Mouse (Mus musculus): ENCODE measurements at regions not wholly inside any gene's neighbourhood (a gene's known extent, or its start where the extent isn't known, plus 50 kb on each side); places are given as distances from the start of the nearest gene placed in this dataset.

- Histone ChIP-seq H3K4me1 (ENCODE audit: control insufficient read depth, insufficient read depth, low read length) (no peaks in the 10 kb centered on the region), H3K27me3 (ENCODE audit: control insufficient read depth, insufficient read depth, low read length) (no peaks in the 10 kb centered on the region), H3K27ac (ENCODE audit: insufficient read depth, low read length) (no peak overlapping the region), H3K4me3 (replicated peaks; ENCODE audit: insufficient read depth, low read depth, low read length) (no peak overlapping the region)
- DNase-seq = no peak
- no peak for TF ChIP-seq CTCF (IDR thresholded peaks at IDR 0.05; ENCODE audit: borderline replicate concordance, insufficient read depth, low read depth, low read length)
- TF ChIP-seq POLR2A (IDR thresholded peaks at IDR 0.05; ENCODE audit: borderline replicate concordance, insufficient read depth, low read length) = no peak
- WGBS = 20% methylated on average over 9 of the region's 9 CpGs
These were observed 1372.9 kb upstream of the Tenm4 start for GRCm38 (mm10) chr7:94798101-94798500.

GRCm38 (mm10) chr7:94841197-94841596 is 1329.8 kb upstream of the Tenm4 start:
- DNase-seq = no peak

GRCm38 (mm10) chr7:94851360-94851759 is 1319.7 kb upstream of the Tenm4 start:
- H3K4me3 ChIP-seq (replicated peaks; ENCODE audit: insufficient read depth, low read depth, low read length) = no peak overlapping the region
- no peaks in the 10 kb centered on the region for H3K4me1 ChIP-seq (ENCODE audit: control insufficient read depth, insufficient read depth, low read length)
- no peak for DNase-seq
- 92% methylated on average over 13 of the region's 13 CpGs for WGBS
- TF ChIP-seq POLR2A (IDR thresholded peaks at IDR 0.05; ENCODE audit: borderline replicate concordance, insufficient read depth, low read length) = no peak
- TF ChIP-seq CTCF (IDR thresholded peaks at IDR 0.05; ENCODE audit: borderline replicate concordance, insufficient read depth, low read depth, low read length) = no peak
- H3K27me3 ChIP-seq (ENCODE audit: control insufficient read depth, insufficient read depth, low read length) = no peaks in the 10 kb centered on the region
- no peak overlapping the region for H3K27ac ChIP-seq (ENCODE audit: insufficient read depth, low read length)

More at GRCm38 (mm10) chr7:94841197-94841596, 1329.8 kb upstream of the Tenm4 start:
- no peaks in the 10 kb centered on the region for H3K27me3 ChIP-seq (ENCODE audit: control insufficient read depth, insufficient read depth, low read length)
- H3K4me3 ChIP-seq (replicated peaks; ENCODE audit: insufficient read depth, low read depth, low read length) = no peak overlapping the region
- no peak overlapping the region for H3K27ac ChIP-seq (ENCODE audit: insufficient read depth, low read length)
- WGBS = 90% methylated on average over 4 of the region's 4 CpGs
- no peaks in the 10 kb centered on the region for H3K4me1 ChIP-seq (ENCODE audit: control insufficient read depth, insufficient read depth, low read length)
- TF ChIP-seq POLR2A (IDR thresholded peaks at IDR 0.05; ENCODE audit: borderline replicate concordance, insufficient read depth, low read length) (no peak), CTCF (IDR thresholded peaks at IDR 0.05; ENCODE audit: borderline replicate concordance, insufficient read depth, low read depth, low read length) (no peak)

GRCm38 (mm10) chr7:94856636-94857035 is 1314.4 kb upstream of the Tenm4 start:
- H3K27ac ChIP-seq (ENCODE audit: insufficient read depth, low read length) = no peak overlapping the region
- no peak for TF ChIP-seq CTCF (IDR thresholded peaks at IDR 0.05; ENCODE audit: borderline replicate concordance, insufficient read depth, low read depth, low read length)
- TF ChIP-seq POLR2A (IDR thresholded peaks at IDR 0.05; ENCODE audit: borderline replicate concordance, insufficient read depth, low read length) = no peak
- peak in 1 of 2 experiments; percentile 6 for DNase-seq
- no peaks in the 10 kb centered on the region for H3K27me3 ChIP-seq (ENCODE audit: control insufficient read depth, insufficient read depth, low read length)
- 18% methylated on average over 2 of the region's 2 CpGs for WGBS
- H3K4me1 ChIP-seq (ENCODE audit: control insufficient read depth, insufficient read depth, low read length) = no peaks in the 10 kb centered on the region
- H3K4me3 ChIP-seq (replicated peaks; ENCODE audit: insufficient read depth, low read depth, low read length) = no peak overlapping the region

- H3K27me3 ChIP-seq (ENCODE audit: control insufficient read depth, insufficient read depth, low read length) = no peaks in the 10 kb centered on the region
- TF ChIP-seq CTCF (IDR thresholded peaks at IDR 0.05; ENCODE audit: borderline replicate concordance, insufficient read depth, low read depth, low read length) = no peak
- TF ChIP-seq POLR2A (IDR thresholded peaks at IDR 0.05; ENCODE audit: borderline replicate concordance, insufficient read depth, low read length) = no peak
- no peak for DNase-seq
- no peak overlapping the region for H3K27ac ChIP-seq (ENCODE audit: insufficient read depth, low read length)
- 49% methylated on average over 2 of the region's 2 CpGs for WGBS
- no peak overlapping the region for H3K4me3 ChIP-seq (replicated peaks; ENCODE audit: insufficient read depth, low read depth, low read length)
- no peaks in the 10 kb centered on the region for H3K4me1 ChIP-seq (ENCODE audit: control insufficient read depth, insufficient read depth, low read length)
These were observed 1280.2 kb upstream of the Tenm4 start for GRCm38 (mm10) chr7:94890711-94891430.

GRCm38 (mm10) chr7:94898088-94898487 is 1273.0 kb upstream of the Tenm4 start:
- no peak overlapping the region for H3K4me3 ChIP-seq (replicated peaks; ENCODE audit: insufficient read depth, low read depth, low read length)
- no peaks in the 10 kb centered on the region for H3K4me1 ChIP-seq (ENCODE audit: control insufficient read depth, insufficient read depth, low read length)
- 10% methylated on average over 3 of the region's 3 CpGs for WGBS
- TF ChIP-seq POLR2A (IDR thresholded peaks at IDR 0.05; ENCODE audit: borderline replicate concordance, insufficient read depth, low read length) (no peak), CTCF (IDR thresholded peaks at IDR 0.05; ENCODE audit: borderline replicate concordance, insufficient read depth, low read depth, low read length) (no peak)
- H3K27me3 ChIP-seq (ENCODE audit: control insufficient read depth, insufficient read depth, low read length) = no peaks in the 10 kb centered on the region
- no peak for DNase-seq
- no peak overlapping the region for H3K27ac ChIP-seq (ENCODE audit: insufficient read depth, low read length)

- TF ChIP-seq CTCF (IDR thresholded peaks at IDR 0.05; ENCODE audit: borderline replicate concordance, insufficient read depth, low read depth, low read length) = no peak
- no peak for TF ChIP-seq POLR2A (IDR thresholded peaks at IDR 0.05; ENCODE audit: borderline replicate concordance, insufficient read depth, low read length)
- no peak for DNase-seq
- Histone ChIP-seq H3K27ac (ENCODE audit: insufficient read depth, low read length) (no peak overlapping the region), H3K27me3 (ENCODE audit: control insufficient read depth, insufficient read depth, low read length) (no peaks in the 10 kb centered on the region), H3K4me3 (replicated peaks; ENCODE audit: insufficient read depth, low read depth, low read length) (no peak overlapping the region), H3K4me1 (ENCODE audit: control insufficient read depth, insufficient read depth, low read length) (no peaks in the 10 kb centered on the region)
- WGBS = 72% methylated on average over 3 of the region's 3 CpGs
These were observed 1244.4 kb upstream of the Tenm4 start for GRCm38 (mm10) chr7:94926547-94927123.

GRCm38 (mm10) chr7:94963758-94964299 is 1207.2 kb upstream of the Tenm4 start:
- Histone ChIP-seq H3K4me1 (ENCODE audit: control insufficient read depth, insufficient read depth, low read length) (no peaks in the 10 kb centered on the region), H3K27me3 (ENCODE audit: control insufficient read depth, insufficient read depth, low read length) (no peaks in the 10 kb centered on the region), H3K4me3 (replicated peaks; ENCODE audit: insufficient read depth, low read depth, low read length) (no peak overlapping the region), H3K27ac (ENCODE audit: insufficient read depth, low read length) (no peak overlapping the region)
- WGBS = 21% methylated on average over 2 of the region's 2 CpGs
- TF ChIP-seq POLR2A (IDR thresholded peaks at IDR 0.05; ENCODE audit: borderline replicate concordance, insufficient read depth, low read length) = no peak
- no peak for DNase-seq
